Mouse (Mus musculus): ENCODE measurements at regions not wholly inside any gene's neighbourhood (a gene's known extent, or its start where the extent isn't known, plus 50 kb on each side); places are given as distances from the start of the nearest gene placed in this dataset.

- no peak for DNase-seq (ENCODE audit: low read depth, low spot score)
Measured at GRCm38 (mm10) chr8:93689832-93690471, 119.8 kb upstream of the Gnao1 start.

- no peak for DNase-seq (ENCODE audit: low read depth, low spot score)
Measured at GRCm38 (mm10) chr8:93691375-93691774, 118.4 kb upstream of the Gnao1 start.

DNA sequence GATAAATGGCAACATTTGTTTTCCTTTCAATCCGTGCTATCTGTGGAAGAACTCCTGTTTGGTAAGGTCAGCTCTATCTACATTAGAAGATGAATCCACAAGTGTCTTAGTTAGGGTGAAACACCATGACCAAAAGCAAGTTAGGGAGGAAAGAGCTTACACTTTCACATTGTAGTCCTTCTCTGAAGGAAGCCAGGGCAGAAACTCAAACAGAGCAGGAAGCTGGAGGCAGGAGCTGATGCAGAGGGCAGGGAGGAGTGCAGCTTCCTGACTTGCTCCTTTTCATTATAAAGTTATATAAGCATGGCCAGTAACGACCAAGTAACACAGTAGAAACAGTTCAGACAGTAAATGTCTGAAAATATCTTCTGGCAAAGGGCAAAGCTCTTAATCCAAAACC lies 117.9 kb upstream of the Gnao1 start:
- no peak for DNase-seq (ENCODE audit: low read depth, low spot score)

DNA sequence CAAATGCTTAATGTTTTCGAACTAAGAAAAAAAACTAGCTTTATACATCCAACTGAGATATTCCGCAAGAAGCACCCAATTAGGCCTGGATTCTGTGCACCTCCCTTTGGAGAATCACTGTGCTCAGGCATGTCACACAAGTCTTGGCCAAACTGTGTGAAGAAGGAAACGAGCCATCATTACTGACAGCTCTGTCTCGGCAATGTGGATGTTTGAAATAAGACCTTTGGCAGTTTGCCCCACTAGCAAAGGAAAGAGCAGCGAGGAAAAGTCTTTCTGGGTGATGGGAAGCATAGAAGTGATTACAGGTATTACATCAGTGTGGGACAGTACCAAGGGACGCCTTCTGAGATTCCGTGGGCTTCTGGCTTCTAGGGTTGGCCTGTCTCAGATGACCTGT lies 112.6 kb upstream of the Gnao1 start:
- DNase-seq (ENCODE audit: low read depth, low spot score), result no peak

- no peak for DNase-seq (ENCODE audit: low read depth, low spot score)
Measured at GRCm38 (mm10) chr8:93698508-93698907, 111.3 kb upstream of the Gnao1 start.

GRCm38 (mm10) chr8:93701391-93701790 lies 108.4 kb upstream of the Gnao1 start:
- DNase-seq (ENCODE audit: low read depth, low spot score), result no peak

- DNase-seq (ENCODE audit: low read depth, low spot score), result no peak
Measured at GRCm38 (mm10) chr8:93712066-93712706, 97.6 kb upstream of the Gnao1 start.

DNA sequence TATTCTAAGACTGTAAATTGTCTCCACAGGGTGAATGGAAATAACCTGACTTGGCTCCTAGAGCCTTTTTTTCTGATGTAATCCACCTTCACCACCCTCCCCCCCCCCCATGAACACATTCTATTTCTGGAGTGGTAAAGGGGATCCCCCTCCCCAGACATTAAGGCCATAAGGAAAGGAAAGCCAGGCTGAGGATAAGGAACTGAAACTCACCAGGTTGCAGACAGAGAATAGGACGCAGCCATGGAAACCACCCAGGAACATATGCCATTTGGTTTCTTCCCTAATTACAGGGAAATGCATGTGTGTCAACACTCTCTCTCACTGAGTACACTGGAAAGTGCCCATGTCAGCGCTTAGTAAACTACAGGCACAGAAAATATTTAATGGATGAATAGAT lies 96.5 kb upstream of the Gnao1 start:
- DNase-seq (ENCODE audit: low read depth, low spot score), result no peak

DNA sequence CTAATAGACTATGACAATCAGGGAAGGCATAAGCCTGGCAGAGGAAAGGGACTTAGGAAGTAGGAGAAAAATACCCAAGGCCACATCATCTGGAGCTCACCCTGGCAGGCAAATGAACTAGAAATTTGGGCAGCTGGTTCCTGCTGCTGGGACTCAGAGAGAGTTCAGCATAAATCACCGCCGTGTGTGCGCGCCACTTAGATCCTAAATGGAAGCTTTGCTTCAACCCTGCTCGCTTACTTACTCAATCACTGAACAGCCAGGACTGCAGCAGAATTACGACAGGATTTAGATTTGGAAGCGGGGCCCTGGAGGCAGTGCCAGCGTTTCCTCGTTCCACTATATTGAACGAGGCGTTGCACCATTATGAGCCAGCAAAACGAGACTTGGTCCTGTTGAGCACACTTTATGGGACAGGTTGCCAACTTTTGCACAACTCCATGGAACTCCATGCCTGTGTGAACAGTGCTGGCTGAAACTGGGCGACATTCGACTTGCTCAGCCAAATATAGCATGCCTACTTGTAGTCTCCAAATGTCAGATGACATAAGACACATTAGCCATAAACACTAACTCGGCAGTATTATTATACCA lies 84.8 kb upstream of the Gnao1 start:
- DNase-seq (ENCODE audit: low read depth, low spot score), result no peak

- DNase-seq (ENCODE audit: low read depth, low spot score), result no peak
Measured at GRCm38 (mm10) chr8:93729124-93729930, 80.4 kb upstream of the Gnao1 start.

GRCm38 (mm10) chr8:93730738-93731700 lies 78.7 kb upstream of the Gnao1 start:
- no peak for DNase-seq (ENCODE audit: low read depth, low spot score)

- no peak for DNase-seq (ENCODE audit: low read depth, low spot score)
Measured at GRCm38 (mm10) chr8:93734818-93735217, 74.9 kb upstream of the Gnao1 start.

- DNase-seq (ENCODE audit: low read depth, low spot score), result no peak
Measured at GRCm38 (mm10) chr8:93740281-93740680, 69.5 kb upstream of the Gnao1 start.

GRCm38 (mm10) chr8:93748720-93749119 lies 61.0 kb upstream of the Gnao1 start:
- DNase-seq (ENCODE audit: low read depth, low spot score), result peak; percentile 29

DNA sequence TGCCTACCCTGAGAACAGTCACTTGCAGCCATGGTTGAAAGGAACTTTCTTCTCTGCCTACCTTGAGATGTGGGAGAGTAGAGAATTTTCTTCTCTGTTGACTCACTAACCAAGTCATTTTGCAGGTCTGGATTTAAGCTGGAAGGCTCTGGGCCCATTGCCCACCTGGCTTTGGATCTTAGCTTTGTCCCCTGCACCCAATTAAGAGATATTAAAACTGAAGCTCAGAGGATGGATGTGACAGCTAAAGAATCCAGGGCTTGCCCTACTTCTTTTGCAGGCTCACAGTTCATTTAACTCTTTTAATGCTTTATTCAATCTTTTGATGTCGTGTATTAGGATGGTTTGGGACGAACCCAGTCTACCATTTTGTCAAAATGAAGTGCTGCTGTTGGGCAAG lies 58.8 kb upstream of the Gnao1 start:
- DNase-seq (ENCODE audit: low read depth, low spot score), result no peak

DNA sequence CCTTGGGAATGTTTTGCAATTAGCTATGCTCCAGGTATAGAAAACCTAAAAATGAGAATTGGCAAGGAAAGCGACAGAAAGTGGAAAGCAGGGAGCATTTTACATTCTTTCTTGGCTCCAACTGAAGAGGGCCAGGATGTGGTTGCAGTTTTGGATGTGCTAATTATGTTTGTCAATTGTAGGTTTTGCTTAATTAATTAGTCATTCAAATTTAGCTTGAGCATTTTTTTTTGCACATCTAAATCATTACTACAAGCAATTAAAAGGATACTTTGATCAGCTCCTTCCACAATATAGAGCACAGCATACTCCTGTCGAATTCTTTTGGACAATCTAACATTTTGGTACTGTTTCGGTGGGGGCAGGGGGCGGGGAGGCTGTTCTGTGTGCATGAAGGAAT lies 53.8 kb upstream of the Gnao1 start:
- no peak for DNase-seq (ENCODE audit: low read depth, low spot score)
